13 mouse cellular contexts compared by ENCODE assay signal in genomic region chr17:65683731-65684130, GRCm38 (mm10). TPM values are rescaled to one million over a fixed set of nuclear protein-coding genes. Genes with fewer than 3 reads are reported as not detected.
DNase-seq lines count a peak whose midpoint lies in the region; ATAC-seq and TF ChIP-seq lines count a peak whose summit lies in the region.
"Had no signal": no experiment of that assay in that cellular context is flagged by ENCODE, and none has a peak within 500 bp of the region (broad histone marks: within the 10 kb centered on the region; RNA-seq: fewer than 3 reads in every experiment).

No protein-coding gene starts in this region.

- no peaks in the 10 kb centered on the region for H3K4me1 ChIP-seq in kidney, embryonic 15.5 days
- H3K4me1 ChIP-seq in cerebellum, adult 2 months (ENCODE audit: control insufficient read depth, insufficient read depth, low read length): peaks cover 13% of the 10 kb centered on the region
- H3K4me1 ChIP-seq in heart, embryonic 10.5 days: peaks cover 15% of the 10 kb centered on the region
- H3K4me1 ChIP-seq in forebrain, embryonic 15.5 days: 0 out of 2 replicates have a peak, but pooled peaks cover 4% of the 10 kb centered on the region
- no peaks in the 10 kb centered on the region; the same call in 1 of the 2 replicates for H3K4me1 ChIP-seq in forebrain, embryonic 16.5 days (replicated peaks; ENCODE audit: control insufficient read depth, insufficient read depth, low read length)

- TF ChIP-seq CTCF in cerebellum, adult 2 months (IDR thresholded peaks at IDR 0.05; ENCODE audit: borderline replicate concordance, insufficient read depth, low read depth, low read length): no peak

- H3K27me3 ChIP-seq in kidney, embryonic 15.5 days: no peaks in the 10 kb centered on the region
- H3K27me3 ChIP-seq in cerebellum, adult 2 months (ENCODE audit: control insufficient read depth, insufficient read depth, low read length): no peaks in the 10 kb centered on the region
- no peaks in the 10 kb centered on the region for H3K27me3 ChIP-seq in heart, embryonic 10.5 days (ENCODE audit: insufficient read depth, poor library complexity, severe bottlenecking)
- no peaks in the 10 kb centered on the region for H3K27me3 ChIP-seq in forebrain, embryonic 15.5 days
- H3K27me3 ChIP-seq in forebrain, embryonic 16.5 days (replicated peaks; ENCODE audit: control insufficient read depth, insufficient read depth, low read length): no peaks in the 10 kb centered on the region
- H3K27me3 ChIP-seq: limb, embryonic 12.5 days had no signal

- no peak overlapping the region for H3K4me2 ChIP-seq in kidney, embryonic 15.5 days
- no peak overlapping the region for H3K4me2 ChIP-seq in forebrain, embryonic 15.5 days (replicated peaks)
- no peak overlapping the region for H3K4me2 ChIP-seq in forebrain, embryonic 16.5 days (ENCODE audit: low read length)
- H3K4me2 ChIP-seq: limb, embryonic 12.5 days had no signal

- no peaks in the 10 kb centered on the region for H3K36me3 ChIP-seq in kidney, embryonic 15.5 days
- H3K36me3 ChIP-seq in heart, embryonic 10.5 days: no peaks in the 10 kb centered on the region
- H3K36me3 ChIP-seq in forebrain, embryonic 15.5 days: no peaks in the 10 kb centered on the region
- H3K36me3 ChIP-seq in forebrain, embryonic 16.5 days (ENCODE audit: control insufficient read depth, insufficient read depth): no peaks in the 10 kb centered on the region
- H3K36me3 ChIP-seq: limb, embryonic 12.5 days had no signal

- WGBS in kidney, embryonic 15.5 days: 79% methylated on average over 2 of the region's 2 CpGs
- 5% methylated on average over 2 of the region's 2 CpGs for WGBS in cerebellum, adult 2 months
- 58% methylated on average over 2 of the region's 2 CpGs for WGBS in heart, embryonic 10.5 days
- WGBS in forebrain, embryonic 15.5 days: 85% methylated on average over 2 of the region's 2 CpGs
- WGBS in forebrain, embryonic 16.5 days: 75% methylated on average over 2 of the region's 2 CpGs

- no peak overlapping the region for H3K4me3 ChIP-seq in kidney, embryonic 15.5 days (replicated peaks)
- no peak overlapping the region for H3K4me3 ChIP-seq in cerebellum, adult 2 months (replicated peaks; ENCODE audit: insufficient read depth, low read depth, low read length)
- no peak overlapping the region for H3K4me3 ChIP-seq in heart, embryonic 10.5 days
- no peak overlapping the region for H3K4me3 ChIP-seq in forebrain, embryonic 15.5 days
- H3K4me3 ChIP-seq in forebrain, embryonic 16.5 days (replicated peaks; ENCODE audit: low read length): no peak overlapping the region
- H3K4me3 ChIP-seq: limb, embryonic 12.5 days had no signal

- no peak for TF ChIP-seq POLR2A in cerebellum, adult 2 months (IDR thresholded peaks at IDR 0.05; ENCODE audit: borderline replicate concordance, insufficient read depth, low read length)

- H3K9ac ChIP-seq in kidney, embryonic 15.5 days: no peak overlapping the region
- H3K9ac ChIP-seq in forebrain, embryonic 15.5 days (replicated peaks): no peak overlapping the region
- H3K9ac ChIP-seq in forebrain, embryonic 16.5 days (replicated peaks; ENCODE audit: low read depth, low read length): no peak overlapping the region
- H3K9ac ChIP-seq: limb, embryonic 12.5 days had no signal

- H3K27ac ChIP-seq in kidney, embryonic 15.5 days: no peak overlapping the region
- H3K27ac ChIP-seq in cerebellum, adult 2 months (ENCODE audit: insufficient read depth, low read length): peak overlapping the region; percentile 73; the same call in 1 of the 2 replicates
- no peak overlapping the region for H3K27ac ChIP-seq in heart, embryonic 10.5 days
- H3K27ac ChIP-seq in forebrain, embryonic 15.5 days (replicated peaks): no peak overlapping the region
- no peak overlapping the region for H3K27ac ChIP-seq in forebrain, embryonic 16.5 days (ENCODE audit: low read length)
- H3K27ac ChIP-seq: limb, embryonic 12.5 days had no signal

- no peaks in the 10 kb centered on the region for H3K9me3 ChIP-seq in kidney, embryonic 15.5 days (replicated peaks)
- H3K9me3 ChIP-seq in heart, embryonic 10.5 days: no peaks in the 10 kb centered on the region
- H3K9me3 ChIP-seq in forebrain, embryonic 15.5 days: no peaks in the 10 kb centered on the region
- H3K9me3 ChIP-seq in forebrain, embryonic 16.5 days (ENCODE audit: control insufficient read depth, low read length): no peaks in the 10 kb centered on the region
- H3K9me3 ChIP-seq: limb, embryonic 12.5 days had no signal

- peak; percentile 1 for DNase-seq in kidney, adult 11 months
- DNase-seq in adipocyte (ENCODE audit: low spot score): peak; percentile 94
- DNase-seq in cerebellum, adult 2 months: peak; percentile 83 to 95
- peak; percentile 75 for DNase-seq in heart, embryonic 10.5 days (ENCODE audit: low spot score)
- DNase-seq: kidney, postnatal 25 days; thymus, adult 18-20 months had no signal

- no peak for ATAC-seq in kidney, embryonic 15.5 days (replicated peaks; ENCODE audit: low FRiP score)
- ATAC-seq in activated CD4-positive, CD25-positive, alpha-beta regulatory T cell, adult 4 months: no peak
- ATAC-seq in forebrain, embryonic 15.5 days (replicated peaks): no peak
- ATAC-seq in forebrain, embryonic 16.5 days: no peak

RNA-seq across cellular contexts. Expression of gene Txndc2, which starts 41.8 kb away (rescaled TPM):
- not detected in 2 replicates for polyA plus RNA-seq in kidney, embryonic 15.5 days (2015; fragmentation: Nextera tagmentation; extraction: Ambion mirVana)
- polyA plus RNA-seq in cerebellum, adult 2 months (2012; rRNA removed): 0.16 and 0.21 TPM in 2 replicates
- 0.12 TPM in 1 of 2 replicates, not detected in the other for polyA plus RNA-seq in heart, embryonic 10.5 days (2016; fragmentation: Nextera tagmentation; extraction: Ambion mirVana)
- polyA plus RNA-seq in activated CD4-positive, CD25-positive, alpha-beta regulatory T cell, adult 4 months (2017; shearing (Covaris generic)): not detected
- polyA plus RNA-seq in forebrain, embryonic 15.5 days (2015; fragmentation: Nextera tagmentation; extraction: Ambion mirVana): 0.15 TPM in 1 of 2 replicates, not detected in the other
- 0.11 TPM in 1 of 2 replicates, not detected in the other for polyA plus RNA-seq in forebrain, embryonic 16.5 days (2015; fragmentation: Nextera tagmentation; extraction: Ambion mirVana)
- polyA plus RNA-seq: heart, embryonic 14.5 days; lung, embryonic 16.5 days had no signal

Comparison
In these comparisons a context has a peak if more than half of its experiments do, and no peak if none do; other contexts are left out.
1. DNase-seq: peak in every context shown above with its lines; median percentile 94 in adipocyte; 89 in cerebellum, adult 2 months; 75 in heart, embryonic 10.5 days; 1 in kidney, adult 11 months.